Mouse (Mus musculus): ENCODE measurements at regions not wholly inside any gene's neighbourhood (a gene's known extent, or its start where the extent isn't known, plus 50 kb on each side); places are given as distances from the start of the nearest gene placed in this dataset.
"Not testable (repeated sequence)": the region's sequence is repeated elsewhere in the genome, so short reads cannot be mapped to it uniquely, and the experiment has no call there.

- DNase-seq (ENCODE audit: low spot score): no peak
- no peaks in the 10 kb centered on the region for H3K9me3 ChIP-seq (ENCODE audit: control insufficient read depth, low read length)
- TF ChIP-seq EP300 (optimal IDR thresholded peaks at IDR 0.05): no peak
- TF ChIP-seq CTCF (IDR thresholded peaks at IDR 0.05; ENCODE audit: low read depth): no peak
- H3K4me3 ChIP-seq (ENCODE audit: low read depth, low read length): no peak overlapping the region
- no peak for ATAC-seq (ENCODE audit: low FRiP score, low TSS enrichment)
- H3K36me3 ChIP-seq (ENCODE audit: control insufficient read depth, insufficient read depth, low read length): no peaks in the 10 kb centered on the region
- WGBS: 85% methylated on average over 3 of the region's 3 CpGs
- no peaks in the 10 kb centered on the region for H3K4me1 ChIP-seq (replicated peaks; ENCODE audit: control insufficient read depth, insufficient read depth)
- H3K27me3 ChIP-seq (ENCODE audit: control insufficient read depth, insufficient read depth, low read length): no peaks in the 10 kb centered on the region
- H3K9ac ChIP-seq (ENCODE audit: low read length): no peak overlapping the region
- H3K27ac ChIP-seq (replicated peaks): no peak overlapping the region
- H3K4me2 ChIP-seq (replicated peaks; ENCODE audit: low read depth): no peak overlapping the region
Observed at GRCm38 (mm10) chr7:73063556-73063955, 311.8 kb upstream of the Rgma start.

GRCm38 (mm10) chr7:73068534-73068933, 306.8 kb upstream of the Rgma start:
- no peak for TF ChIP-seq CTCF (IDR thresholded peaks at IDR 0.05; ENCODE audit: low read depth)
- no peak for TF ChIP-seq EP300 (optimal IDR thresholded peaks at IDR 0.05)
- Histone ChIP-seq H3K9me3 (ENCODE audit: control insufficient read depth, low read length) (no peaks in the 10 kb centered on the region), H3K9ac (ENCODE audit: low read length) (no peak overlapping the region), H3K27ac (replicated peaks) (no peak overlapping the region), H3K4me1 (replicated peaks; ENCODE audit: control insufficient read depth, insufficient read depth) (no peaks in the 10 kb centered on the region), H3K27me3 (ENCODE audit: control insufficient read depth, insufficient read depth, low read length) (no peaks in the 10 kb centered on the region), H3K36me3 (ENCODE audit: control insufficient read depth, insufficient read depth, low read length) (no peaks in the 10 kb centered on the region), H3K4me3 (ENCODE audit: low read depth, low read length) (no peak overlapping the region), H3K4me2 (replicated peaks; ENCODE audit: low read depth) (no peak overlapping the region)
- DNase-seq (ENCODE audit: low spot score) (no peak), ATAC-seq (ENCODE audit: low FRiP score, low TSS enrichment) (no peak)
- WGBS: 90% methylated on average over 1 of the region's 1 CpGs

- DNase-seq (ENCODE audit: low spot score) (no peak), ATAC-seq (ENCODE audit: low FRiP score, low TSS enrichment) (no peak)
- Histone ChIP-seq H3K36me3 (ENCODE audit: control insufficient read depth, insufficient read depth, low read length) (no peaks in the 10 kb centered on the region), H3K27ac (replicated peaks) (no peak overlapping the region), H3K4me3 (ENCODE audit: low read depth, low read length) (no peak overlapping the region), H3K27me3 (ENCODE audit: control insufficient read depth, insufficient read depth, low read length) (no peaks in the 10 kb centered on the region), H3K4me1 (replicated peaks; ENCODE audit: control insufficient read depth, insufficient read depth) (no peaks in the 10 kb centered on the region), H3K4me2 (replicated peaks; ENCODE audit: low read depth) (no peak overlapping the region), H3K9ac (ENCODE audit: low read length) (no peak overlapping the region), H3K9me3 (ENCODE audit: control insufficient read depth, low read length) (no peaks in the 10 kb centered on the region)
- TF ChIP-seq CTCF (IDR thresholded peaks at IDR 0.05; ENCODE audit: low read depth) (no peak), EP300 (optimal IDR thresholded peaks at IDR 0.05) (no peak)
- WGBS: 53% methylated on average over 4 of the region's 4 CpGs
Observed at GRCm38 (mm10) chr7:73069352-73069751, 306.0 kb upstream of the Rgma start.

GRCm38 (mm10) chr7:73075391-73075790, 299.9 kb upstream of the Rgma start:
- H3K4me3 ChIP-seq (ENCODE audit: low read depth, low read length); H3K36me3 ChIP-seq (ENCODE audit: control insufficient read depth, insufficient read depth, low read length); H3K27ac ChIP-seq (replicated peaks); H3K4me1 ChIP-seq (replicated peaks; ENCODE audit: control insufficient read depth, insufficient read depth); H3K9ac ChIP-seq (ENCODE audit: low read length); H3K4me2 ChIP-seq (replicated peaks; ENCODE audit: low read depth); H3K9me3 ChIP-seq (ENCODE audit: control insufficient read depth, low read length); ATAC-seq (ENCODE audit: low FRiP score, low TSS enrichment); DNase-seq (ENCODE audit: low spot score); H3K27me3 ChIP-seq (ENCODE audit: control insufficient read depth, insufficient read depth, low read length): not testable (repeated sequence)
- 97% methylated on average over 7 of the region's 7 CpGs for whole genome bisulfite sequencing

GRCm38 (mm10) chr7:73087496-73088185, 287.7 kb upstream of the Rgma start:
- DNase-seq (ENCODE audit: low spot score) (no peak), ATAC-seq (ENCODE audit: low FRiP score, low TSS enrichment) (no peak)
- no peak overlapping the region for H3K4me3 ChIP-seq (ENCODE audit: low read depth, low read length)
- WGBS: 73% methylated on average over 10 of the region's 10 CpGs
- H3K27ac ChIP-seq (replicated peaks): no peak overlapping the region
- TF ChIP-seq EP300 (optimal IDR thresholded peaks at IDR 0.05): no peak
- no peak for TF ChIP-seq CTCF (IDR thresholded peaks at IDR 0.05; ENCODE audit: low read depth)
- no peak overlapping the region for H3K9ac ChIP-seq (ENCODE audit: low read length)
- no peak overlapping the region for H3K4me2 ChIP-seq (replicated peaks; ENCODE audit: low read depth)
- H3K4me1 ChIP-seq (replicated peaks; ENCODE audit: control insufficient read depth, insufficient read depth): no peaks in the 10 kb centered on the region
- H3K36me3 ChIP-seq (ENCODE audit: control insufficient read depth, insufficient read depth, low read length): no peaks in the 10 kb centered on the region
- H3K9me3 ChIP-seq (ENCODE audit: control insufficient read depth, low read length): no peaks in the 10 kb centered on the region
- H3K27me3 ChIP-seq (ENCODE audit: control insufficient read depth, insufficient read depth, low read length): no peaks in the 10 kb centered on the region

- TF ChIP-seq CTCF (IDR thresholded peaks at IDR 0.05; ENCODE audit: low read depth) (no peak), EP300 (optimal IDR thresholded peaks at IDR 0.05) (no peak)
- H3K9me3 ChIP-seq (ENCODE audit: control insufficient read depth, low read length): no peaks in the 10 kb centered on the region
- DNase-seq (ENCODE audit: low spot score): no peak
- H3K4me3 ChIP-seq (ENCODE audit: low read depth, low read length): no peak overlapping the region
- H3K36me3 ChIP-seq (ENCODE audit: control insufficient read depth, insufficient read depth, low read length): no peaks in the 10 kb centered on the region
- no peaks in the 10 kb centered on the region for H3K27me3 ChIP-seq (ENCODE audit: control insufficient read depth, insufficient read depth, low read length)
- H3K4me1 ChIP-seq (replicated peaks; ENCODE audit: control insufficient read depth, insufficient read depth): no peaks in the 10 kb centered on the region
- WGBS: 95% methylated on average over 8 of the region's 8 CpGs
- no peak overlapping the region for H3K9ac ChIP-seq (ENCODE audit: low read length)
- H3K27ac ChIP-seq (replicated peaks): no peak overlapping the region
- ATAC-seq (ENCODE audit: low FRiP score, low TSS enrichment): no peak
- no peak overlapping the region for H3K4me2 ChIP-seq (replicated peaks; ENCODE audit: low read depth)
Observed at GRCm38 (mm10) chr7:73088321-73088720, 287.0 kb upstream of the Rgma start.
